Mouse (Mus musculus) heart, postnatal 0 days (tissue): ENCODE measurements around the gene Slc25a39.

Source experiments
- CTCF ChIP-seq: IDR thresholded peaks from 2 replicates; pipeline ENCODE4 v1.5.1; 2016; ENCODE audit warnings: antibody characterized with exemption, control low read depth, low read depth
- EP300 ChIP-seq: IDR thresholded peaks from 2 replicates; pipeline ENCODE4 v1.6.1; 2016; ENCODE audit warnings: antibody characterized with exemption, low read depth

DNA sequence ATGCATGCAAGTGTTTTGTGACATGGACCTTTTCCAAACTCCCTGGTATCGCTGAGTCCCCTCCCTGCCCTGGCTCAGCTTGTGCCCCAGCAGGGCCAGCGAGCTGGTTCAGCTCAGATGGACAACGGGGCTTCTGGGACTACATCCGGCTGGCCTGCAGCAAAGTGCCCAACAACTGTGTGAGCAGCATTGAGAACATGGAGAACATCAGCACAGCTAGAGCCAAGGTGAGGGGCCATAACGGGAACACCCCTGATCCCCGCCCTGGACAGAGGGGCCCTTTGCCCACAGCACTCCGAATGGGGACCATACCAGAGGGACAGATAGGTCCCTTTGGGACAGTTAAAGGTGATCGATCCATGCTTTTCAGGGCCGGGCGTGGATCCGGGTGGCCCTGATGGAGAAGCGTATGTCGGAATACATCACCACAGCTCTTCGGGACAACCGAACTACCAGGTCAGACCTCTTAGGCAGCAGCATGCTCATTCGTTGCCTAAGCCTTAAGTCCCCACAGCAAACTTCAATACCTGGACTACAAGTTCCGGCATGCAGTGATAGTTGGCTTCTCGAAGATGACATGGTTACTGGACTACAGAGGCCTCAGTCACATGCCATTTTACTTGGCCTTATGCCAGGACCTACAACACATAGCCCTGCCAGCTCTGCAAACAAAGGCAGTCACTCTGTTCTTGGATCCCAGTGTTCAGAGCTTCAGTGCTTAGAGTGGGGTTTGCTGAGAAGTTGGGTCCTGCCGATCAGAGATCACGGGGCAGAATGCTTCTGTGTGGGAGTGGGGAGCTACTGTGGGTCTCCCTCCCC lies 9.5 kb downstream of the Slc25a39 start:
- TF ChIP-seq CTCF = no peak
- no peak for TF ChIP-seq EP300
